Mouse (Mus musculus): ENCODE measurements around the gene Gm28557. TPM values are rescaled to one million over a fixed set of nuclear protein-coding genes. Genes with fewer than 3 reads are reported as not detected.

The Gm28557 gene
- polyA plus RNA-seq, 1 experiment from 2014 or later, result 2.5 TPM

DNA sequence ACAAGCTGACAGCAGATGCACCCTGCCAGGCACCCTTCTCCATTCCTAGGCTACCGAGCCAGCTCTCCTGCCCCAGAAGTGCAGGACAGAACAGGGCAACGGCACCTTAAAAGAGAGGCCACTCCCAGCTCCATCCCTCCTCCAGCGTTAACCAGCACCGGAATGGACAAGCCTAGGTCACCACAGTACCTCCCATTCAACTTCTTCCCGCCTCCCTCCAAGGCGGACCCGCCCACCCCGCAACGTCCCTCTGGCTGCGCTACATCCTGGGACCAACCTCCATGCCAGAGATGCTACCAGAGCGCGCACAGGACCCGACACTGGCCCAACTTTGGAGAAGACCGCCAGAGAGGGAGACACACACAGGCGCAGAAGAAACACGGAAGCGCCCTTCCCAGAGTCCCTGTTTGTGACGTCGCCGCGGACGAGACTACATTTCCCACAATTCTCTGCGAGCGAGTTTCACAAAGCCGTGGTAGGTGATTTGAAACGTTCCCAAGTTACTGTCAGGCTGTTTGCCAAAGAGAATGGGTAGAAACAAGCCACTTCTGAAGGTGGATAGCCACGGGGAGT is 47.5 kb downstream of the Gm28557 start, which contains the start of gene Zfp712:
Gene Zfp712, minus strand, starts transcription at position 385 of the 573 bp plus-strand sequence.
- DNase-seq (ENCODE audit: low spot score) (peak; percentile 91), ATAC-seq (ENCODE audit: insufficient read depth, low FRiP score, low TSS enrichment) (peak; percentile 94)
- under 1% methylated on average over 27 of the region's 27 CpGs for WGBS

DNA sequence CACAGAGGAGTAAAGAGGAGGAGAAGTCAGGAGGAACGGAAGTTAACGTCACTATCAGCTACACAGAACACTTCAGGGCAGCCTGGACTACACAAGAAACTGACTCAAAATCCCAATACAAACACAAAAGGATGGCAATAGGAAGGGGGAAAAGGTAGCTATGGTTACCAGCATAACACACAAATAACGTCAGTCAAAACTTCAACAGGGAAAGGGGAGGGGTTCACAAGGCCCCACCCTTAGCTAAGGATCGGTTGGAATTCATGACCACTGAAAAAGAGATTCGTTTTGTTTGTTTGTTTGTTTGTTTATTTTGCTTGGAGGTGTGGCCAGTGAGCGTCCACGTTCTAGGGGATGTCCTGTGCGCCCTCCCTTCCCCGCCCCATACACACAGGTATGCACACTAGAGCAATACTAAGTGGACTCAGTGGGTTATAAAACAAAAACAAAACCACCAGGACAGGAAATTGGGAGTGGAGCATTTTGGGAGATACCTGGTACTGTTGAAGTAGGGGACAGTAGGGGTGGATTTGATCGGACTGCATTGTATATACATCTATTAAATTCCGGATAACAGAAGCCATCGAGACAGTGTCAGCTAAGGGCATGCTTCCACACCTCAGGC is 48.1 kb downstream of the Gm28557 start:
- ATAC-seq (ENCODE audit: insufficient read depth, low FRiP score, low TSS enrichment) (0 out of 2 replicates have a peak, but pooled peaks have one; percentile 17), DNase-seq (ENCODE audit: low spot score) (no peak)
- Histone ChIP-seq H3K4me3 (ENCODE audit: low read depth, low read length) (peak overlapping the region; percentile 64), H3K4me2 (ENCODE audit: low read depth) (peak overlapping the region; percentile 51), H3K27me3 (ENCODE audit: control insufficient read depth, insufficient read depth, low read length) (no peaks in the 10 kb centered on the region), H3K9ac (ENCODE audit: low read length) (peak overlapping the region; percentile 60), H3K27ac (ENCODE audit: low read depth, low read length) (no peak overlapping the region), H3K4me1 (ENCODE audit: control insufficient read depth, insufficient read depth, low read length) (peaks cover 3% of the 10 kb centered on the region; the same call in 1 of the 2 replicates), H3K36me3 (ENCODE audit: control insufficient read depth, insufficient read depth, low read length) (no peaks in the 10 kb centered on the region), H3K9me3 (ENCODE audit: control insufficient read depth, low read length) (no peaks in the 10 kb centered on the region; the same call in 1 of the 2 replicates)
- 2% methylated on average over 12 of the region's 12 CpGs for WGBS

More for the DNA sequence above, 47.5 kb downstream of the Gm28557 start, which contains the start of gene Zfp712:
- peak within 1 kb of the TSS; percentile 51 for H3K4me2 ChIP-seq (ENCODE audit: low read depth)
- H3K27ac ChIP-seq (ENCODE audit: low read depth, low read length), result no peak within 1 kb of the TSS
- H3K4me1 ChIP-seq (ENCODE audit: control insufficient read depth, insufficient read depth, low read length), result peaks cover 3% of the 10 kb centered on the region; the same call in 1 of the 2 replicates
- H3K9me3 ChIP-seq (ENCODE audit: control insufficient read depth, low read length), result no peaks in the 10 kb centered on the region; the same call in 1 of the 2 replicates
- no peaks in the 10 kb centered on the region; the same call in 1 of the 2 replicates for H3K36me3 ChIP-seq (ENCODE audit: control insufficient read depth, insufficient read depth, low read length)
- no peaks in the 10 kb centered on the region for H3K27me3 ChIP-seq (ENCODE audit: control insufficient read depth, insufficient read depth, low read length)
- peak within 1 kb of the TSS; percentile 60 for H3K9ac ChIP-seq (ENCODE audit: low read length)
- H3K4me3 ChIP-seq (ENCODE audit: low read depth, low read length), result peak within 1 kb of the TSS; percentile 64

Other genes with a start within 250 kb of the Gm28557 start
- 0.91 and 0.99 TPM in 2 replicates for gene Gm10767, start 203.7 kb downstream of the Gm28557 start, polyA plus RNA-seq (2014; fragmentation: Nextera tagmentation; extraction: Ambion mirVana)
- 5.2 and 7.2 TPM in 2 replicates for gene Zfp712, start 47.4 kb downstream of the Gm28557 start, polyA plus RNA-seq (2014; fragmentation: Nextera tagmentation; extraction: Ambion mirVana)
- 7.5 and 8.2 TPM in 2 replicates for gene Zfp708, start 10.6 kb downstream of the Gm28557 start, polyA plus RNA-seq (2014; fragmentation: Nextera tagmentation; extraction: Ambion mirVana)
- gene Rslcan18, start 7.7 kb upstream of the Gm28557 start, polyA plus RNA-seq (2014; fragmentation: Nextera tagmentation; extraction: Ambion mirVana), result 0.12 and 0.29 TPM in 2 replicates
- 2.2 and 2.4 TPM in 2 replicates for gene Zfp759, start 13.1 kb upstream of the Gm28557 start, polyA plus RNA-seq (2014; fragmentation: Nextera tagmentation; extraction: Ambion mirVana)
- 5.1 and 5.2 TPM in 2 replicates for gene Rsl1, start 64.6 kb upstream of the Gm28557 start, polyA plus RNA-seq (2014; fragmentation: Nextera tagmentation; extraction: Ambion mirVana)
- gene Zfp455, start 85.9 kb upstream of the Gm28557 start, polyA plus RNA-seq (2014; fragmentation: Nextera tagmentation; extraction: Ambion mirVana), result 1.1 and 2.4 TPM in 2 replicates
- 1.9 and 4.0 TPM in 2 replicates for gene Zfp458, start 169.9 kb upstream of the Gm28557 start, polyA plus RNA-seq (2014; fragmentation: Nextera tagmentation; extraction: Ambion mirVana)
- 0.19 and 0.58 TPM in 2 replicates for gene Zfp457, start 197.9 kb upstream of the Gm28557 start, polyA plus RNA-seq (2014; fragmentation: Nextera tagmentation; extraction: Ambion mirVana)
- 1.9 and 2.0 TPM in 2 replicates for gene Zfp595, start 224.0 kb upstream of the Gm28557 start, polyA plus RNA-seq (2014; fragmentation: Nextera tagmentation; extraction: Ambion mirVana)